Mouse (Mus musculus): ENCODE results near the gene Trap1.

GRCm38 (mm10) chr16:4064945-4065344, 12.7 kb downstream of the Trap1 start:
- TF ChIP-seq POLR2A (IDR thresholded peaks at IDR 0.05; ENCODE audit: insufficient read depth, low read depth, low read length) (no peak), CTCF (IDR thresholded peaks at IDR 0.05) (no peak)

Data from heart, adult 2 months (tissue).